Mouse (Mus musculus): ENCODE results near the gene Srgn. TPM values are rescaled to one million over a fixed set of nuclear protein-coding genes. Genes with fewer than 3 reads are reported as not detected.
A peak's percentile ranks its signal among the peaks of the same experiment; 100 is the strongest.
"Not testable (repeated sequence)": the region's sequence is repeated elsewhere in the genome, so short reads cannot be mapped to it uniquely, and the experiment has no call there.

Gene Srgn
- polyA plus RNA-seq, 3 experiments from 2014 or later = 1,485 to 2,247 (median 1,910) TPM

DNA sequence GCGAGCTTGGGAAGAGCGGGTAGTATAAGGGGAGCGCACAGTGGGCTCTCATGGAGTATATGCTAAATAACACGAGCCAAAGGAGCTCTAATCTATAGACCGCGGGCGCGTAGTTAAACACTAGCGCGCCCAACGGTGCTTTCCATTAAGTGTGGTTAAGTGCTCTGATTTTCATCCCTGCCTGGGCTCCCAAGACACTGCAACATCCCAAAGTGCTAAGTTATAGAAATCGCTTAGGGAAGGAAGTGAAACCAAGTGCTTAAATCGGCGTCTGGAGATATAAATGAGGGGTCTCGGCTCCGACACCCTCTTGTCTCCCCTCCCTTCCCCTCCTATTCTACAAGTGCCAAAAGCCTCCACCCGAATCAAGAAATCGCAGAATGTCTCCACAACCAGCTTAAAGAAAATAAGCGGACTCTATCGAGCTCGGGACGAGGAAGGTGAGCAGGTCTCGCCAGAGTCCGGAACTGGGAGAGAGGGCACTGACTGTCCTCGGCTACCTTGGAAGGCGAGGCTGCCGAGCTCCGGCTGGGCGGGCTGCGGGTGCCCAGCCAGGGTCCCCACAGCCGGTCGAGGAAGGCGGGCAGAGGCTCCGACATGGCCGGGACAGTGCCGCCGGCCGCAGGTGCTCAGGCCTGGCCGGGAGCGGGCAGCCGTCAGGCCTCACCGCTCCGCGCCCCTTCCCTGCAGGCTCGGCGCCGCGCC lies 41.2 kb downstream of the Srgn start:
- peak; percentile 11 for ATAC-seq

DNA sequence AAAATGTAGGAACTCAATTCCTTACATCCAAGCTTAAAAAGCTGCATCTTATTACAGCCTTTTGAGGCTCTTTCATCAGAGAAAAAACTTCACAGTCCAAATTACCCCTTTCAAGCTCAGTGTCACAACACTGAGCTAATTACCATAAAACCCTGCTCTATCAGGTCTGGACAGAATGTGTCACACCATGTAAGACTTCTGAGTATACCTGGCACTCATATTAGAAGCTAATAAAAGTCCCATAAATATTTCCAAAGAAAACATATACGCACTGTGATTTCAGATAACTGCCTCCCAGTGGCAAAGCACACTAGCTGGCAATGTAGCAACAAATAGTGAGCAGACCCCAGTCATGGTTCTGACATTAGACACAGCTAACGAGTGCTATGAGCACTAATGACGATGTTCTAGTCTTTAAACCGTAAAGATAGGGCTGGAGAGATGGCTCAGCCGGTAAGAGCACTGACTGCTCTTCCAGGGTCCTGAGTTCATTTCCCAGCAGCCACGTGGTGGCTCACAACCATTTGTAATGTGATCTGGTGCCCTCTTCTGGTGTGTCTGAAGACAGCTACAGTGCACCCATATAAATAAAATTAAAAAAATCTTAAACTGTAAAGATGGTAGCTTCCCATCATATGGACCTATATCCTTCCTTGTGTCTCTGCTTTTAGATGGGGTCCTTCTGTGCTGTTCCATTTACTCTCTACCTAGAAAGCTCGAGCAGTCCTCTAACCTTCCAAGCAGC lies 46.0 kb downstream of the Srgn start:
- ATAC-seq = no peak

DNA sequence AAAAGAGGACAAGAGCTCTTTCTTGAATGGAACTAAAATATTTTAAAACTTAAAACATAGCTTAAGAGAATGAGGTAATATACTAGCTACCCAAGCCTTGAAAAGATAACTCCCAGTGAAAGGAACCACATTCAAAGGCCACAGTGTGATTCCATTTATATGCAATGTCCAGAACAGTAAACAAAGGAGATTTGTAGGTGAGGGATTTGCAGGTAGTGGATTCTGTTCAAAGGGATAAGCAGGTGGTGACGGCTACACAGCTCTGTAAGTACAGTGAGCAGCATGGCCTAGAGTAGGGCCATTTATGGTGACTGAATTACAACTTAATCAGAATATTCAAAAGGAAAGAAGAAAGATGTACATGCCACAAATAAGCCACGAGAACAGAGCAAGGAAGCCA lies 50.3 kb downstream of the Srgn start:
- ATAC-seq = no peak

DNA sequence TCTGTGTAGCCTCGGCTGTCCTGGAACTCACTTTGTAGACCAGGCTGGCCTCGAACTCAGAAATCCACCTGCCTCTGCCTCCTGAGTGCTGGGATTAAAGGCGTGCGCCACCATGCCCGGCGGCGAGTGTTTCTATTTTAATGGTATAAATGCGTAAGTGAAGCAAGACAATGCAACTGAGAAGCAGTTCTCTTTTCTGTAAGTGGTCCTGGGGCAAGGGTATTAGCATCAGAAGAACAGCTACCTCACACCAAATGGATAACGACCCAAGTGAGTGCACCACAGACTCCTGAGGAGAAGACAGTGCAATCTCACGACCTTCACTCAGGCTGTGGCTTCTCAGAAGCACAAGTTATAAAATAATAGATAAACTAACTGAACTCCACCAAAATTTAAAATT lies 52.3 kb downstream of the Srgn start:
- ATAC-seq = no peak

DNA sequence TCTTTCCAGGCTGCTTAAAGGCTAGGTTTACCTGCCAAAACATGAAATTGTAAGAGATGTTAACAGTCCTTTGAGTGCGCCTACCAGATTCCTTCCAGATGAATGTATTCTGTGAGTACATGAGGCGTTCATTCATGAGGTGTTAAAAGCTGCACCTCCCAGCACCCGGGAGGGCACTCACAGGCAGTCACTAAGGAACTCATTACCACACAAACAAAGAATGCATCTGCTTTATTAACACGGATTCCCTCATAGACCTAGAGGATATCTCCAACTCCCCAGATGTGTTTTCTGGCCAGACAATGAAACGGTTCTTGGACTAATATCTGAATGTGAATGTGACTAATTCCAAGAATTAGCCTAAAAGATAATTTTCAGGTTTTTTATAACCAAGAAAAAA lies 56.1 kb downstream of the Srgn start:
- no peak for ATAC-seq

DNA sequence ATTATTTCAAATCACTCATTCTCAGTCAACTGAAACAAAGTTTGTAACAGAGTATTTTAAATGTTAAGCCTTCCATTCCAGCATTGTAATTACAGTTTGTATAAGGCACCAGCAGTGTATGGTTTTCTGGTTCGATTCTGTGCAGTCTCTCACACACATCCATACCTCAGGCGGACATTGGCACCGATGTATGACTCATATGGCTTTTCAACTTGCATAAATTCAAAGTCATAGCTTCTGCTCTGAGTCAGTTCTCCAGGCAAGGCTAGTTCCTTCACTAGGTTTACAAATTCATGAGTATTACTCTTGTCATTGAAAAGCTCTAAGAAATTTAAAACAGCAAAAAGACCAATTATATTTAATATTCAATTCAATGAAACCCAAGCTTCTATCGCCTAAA lies 57.5 kb downstream of the Srgn start:
- ATAC-seq = no peak

DNA sequence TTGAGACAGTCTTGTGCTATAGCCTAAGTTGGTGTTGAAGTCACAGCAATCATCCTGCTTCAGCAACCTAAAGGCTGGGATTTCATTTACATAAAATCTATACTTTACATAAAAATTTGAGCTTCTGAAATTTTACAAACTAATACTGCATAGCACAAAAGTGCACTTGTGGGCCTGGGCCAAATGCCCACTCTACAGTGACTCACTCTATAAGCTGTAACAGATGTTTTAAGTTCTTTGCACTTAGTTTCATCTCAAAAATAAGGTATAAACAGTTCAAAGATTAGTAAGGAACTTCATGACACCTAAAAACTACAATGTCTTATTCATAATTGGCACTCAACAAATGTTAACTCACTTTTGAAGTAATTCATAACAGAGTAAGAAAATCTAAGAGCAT lies 65.9 kb downstream of the Srgn start:
- ATAC-seq = no peak

DNA sequence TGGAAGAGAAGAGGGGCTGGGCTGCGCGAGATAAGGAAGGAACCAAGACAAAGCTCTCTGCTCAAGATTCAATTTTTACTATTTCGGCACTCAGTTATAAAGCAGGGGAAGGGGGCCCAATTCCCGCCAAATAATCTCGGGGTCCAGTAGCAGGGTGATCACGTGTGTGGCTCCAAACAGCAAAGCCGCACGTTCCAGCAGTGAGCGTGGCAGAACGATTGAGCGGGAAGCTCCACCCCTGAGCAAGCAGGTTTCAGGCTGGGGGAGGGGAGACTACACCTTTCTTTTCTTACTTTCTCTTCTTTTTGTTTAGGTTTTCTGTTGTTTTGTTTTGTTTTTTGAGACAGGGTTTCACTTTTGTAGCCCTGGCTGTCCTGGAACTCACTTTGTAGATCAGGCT lies 75.2 kb downstream of the Srgn start:
- not testable (repeated sequence) for ATAC-seq

DNA sequence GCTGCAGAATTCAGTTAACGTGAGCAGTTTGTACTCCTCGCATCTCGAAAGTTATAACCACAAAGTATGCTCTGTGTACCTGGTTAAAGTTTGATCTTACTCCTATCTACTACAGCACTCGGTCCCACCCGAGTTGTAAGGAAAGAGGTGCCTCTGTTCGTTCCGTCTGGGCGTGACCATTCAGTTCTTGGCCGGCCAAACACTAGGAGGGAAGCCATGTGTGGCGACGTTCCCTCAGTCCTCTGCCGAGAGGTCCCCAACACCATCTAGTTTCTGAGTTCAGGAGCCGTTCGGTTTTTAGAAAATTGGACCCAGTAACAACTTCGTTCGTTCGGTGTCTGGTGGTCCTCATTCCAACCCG lies 77.0 kb downstream of the Srgn start:
- ATAC-seq = no peak

DNA sequence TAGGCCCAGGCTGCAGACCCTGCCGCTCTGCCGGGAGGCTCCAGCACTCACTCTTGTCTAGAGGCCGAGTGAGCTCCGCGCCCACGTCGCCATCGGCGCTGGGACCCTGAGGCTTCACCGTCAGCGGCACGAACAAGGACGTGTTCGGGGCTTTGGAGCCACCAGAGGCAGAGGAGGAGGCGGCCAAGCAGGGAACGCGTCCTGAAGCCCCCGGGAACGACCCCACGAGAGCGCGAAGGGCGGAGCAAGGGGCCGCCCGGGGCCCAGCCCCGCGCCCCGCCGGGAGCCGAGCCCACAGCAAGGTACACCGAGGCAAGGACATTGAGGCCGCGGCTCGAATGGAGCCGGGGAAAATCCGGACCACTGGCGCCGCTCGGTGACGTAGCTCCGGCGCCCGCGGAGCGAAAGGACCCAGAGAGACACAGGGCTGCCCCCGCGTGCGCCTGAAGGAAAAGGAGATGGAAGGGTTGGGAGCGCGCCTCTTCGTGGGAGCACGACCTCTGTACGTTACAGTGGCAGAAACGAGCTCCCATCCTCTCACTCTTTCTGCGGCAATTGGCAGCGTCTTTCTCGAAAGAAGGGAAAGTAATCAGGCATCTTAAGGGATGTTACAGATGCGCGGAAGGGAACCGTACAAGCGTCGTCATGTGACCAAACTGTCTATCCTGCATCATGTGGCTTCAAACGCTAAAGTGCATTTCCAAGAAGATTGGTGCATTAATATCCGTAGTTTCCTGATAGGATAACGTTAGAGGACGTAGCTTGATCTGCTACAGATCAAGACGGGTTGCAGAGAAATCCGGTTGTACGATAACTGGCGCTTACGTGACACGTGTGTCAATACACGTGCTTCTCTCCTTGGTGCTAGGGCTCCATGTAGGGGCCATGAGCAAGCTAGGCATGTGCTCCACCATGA lies 77.6 kb downstream of the Srgn start, which contains the start of the genes 4930507D05Rik and Supv3l1:
Gene 4930507D05Rik (plus strand): TSS at position 126 of the 916 bp plus-strand sequence.
Gene Supv3l1 (minus strand): TSS at position 375 of the 916 bp plus-strand sequence.
- ATAC-seq = peak; percentile 93

Other genes starting within 250 kb of the Srgn start
- gene Hk1, start 147.5 kb downstream of the Srgn start, polyA plus RNA-seq (2017; shearing (Covaris generic)) = 100 to 1,000 TPM in 1 of 3 experiments, 10 to 100 TPM in 2; 64.3 to 101 (median 74.8) TPM
- not detected for gene Hkdc1, start 105.0 kb downstream of the Srgn start, polyA plus RNA-seq (2017; shearing (Covaris generic))
- gene 4930507D05Rik, start 78.0 kb downstream of the Srgn start, polyA plus RNA-seq (2017; shearing (Covaris generic)) = not detected
- gene Supv3l1, start 77.7 kb downstream of the Srgn start, polyA plus RNA-seq (2017; shearing (Covaris generic)) = 10 to 100 TPM in 2 of 3 experiments, 1 to 10 TPM in 1; 5.9 to 15.5 (median 10.5) TPM
- 10 to 100 TPM; 62.7 to 69.9 (median 69.4) TPM for gene Vps26a, start 40.6 kb downstream of the Srgn start, polyA plus RNA-seq (2017; shearing (Covaris generic))
- 1 to 10 TPM; 4.1 to 8.7 (median 5.0) TPM for gene Kif1bp, start 51.0 kb upstream of the Srgn start, polyA plus RNA-seq (2017; shearing (Covaris generic))
- gene Ddx21, start 74.8 kb upstream of the Srgn start, polyA plus RNA-seq (2017; shearing (Covaris generic)) = 10 to 100 TPM; 51.4 to 60.7 (median 54.9) TPM
- 100 to 1,000 TPM in 2 of 3 experiments, 10 to 100 TPM in 1; 94.3 to 115 (median 103) TPM for gene Ddx50, start 123.8 kb upstream of the Srgn start, polyA plus RNA-seq (2017; shearing (Covaris generic))
- 1 to 10 TPM; 1.1 to 1.9 (median 1.7) TPM for gene Stox1, start 198.7 kb upstream of the Srgn start, polyA plus RNA-seq (2017; shearing (Covaris generic))